Mouse (Mus musculus) kidney, adult 2 months (tissue): Measurements from ENCODE around the gene Rras2.

Experiments
- CTCF ChIP-seq: fragments of 200-500 bp; conservative IDR thresholded peaks from 2 replicates; pipeline ENCODE4 v1.5.1; 2011; ENCODE audit warnings: low read depth, mild to moderate bottlenecking, control low read depth, low read length, moderate library complexity, mixed read lengths; ENCODE audit not compliant: insufficient read depth, insufficient read length
- POLR2A ChIP-seq: fragments of 200-500 bp; IDR thresholded peaks from one replicate; pipeline ENCODE4 v1.6.1; 2011; ENCODE audit warnings: low read depth, low read length, control low read depth

- TF ChIP-seq POLR2A: no peak
- no peak for TF ChIP-seq CTCF
Observed at GRCm38 (mm10) chr7:114088918-114089317, 28.7 kb downstream of the Rras2 start.
